Mouse (Mus musculus) limb, embryonic 15.5 days (tissue): ENCODE data around the gene Ugt1a6a. TPM values are rescaled to one million over a fixed set of nuclear protein-coding genes. Genes with fewer than 3 reads are reported as not detected.
"Not testable (repeated sequence)": the region's sequence is repeated elsewhere in the genome, so short reads cannot be mapped to it uniquely, and the experiment has no call there.

Experiments used
- ATAC-seq: fragments of 200-750 bp; cut with Nextera tagmentation; 2 replicates; pipeline ENCODE4 v1.8.0; 2017; ENCODE audit warnings: low read depth, moderate TSS enrichment; ENCODE audit not compliant: insufficient number of reproducible peaks, low FRiP score, low TSS enrichment
- H3K27ac ChIP-seq: fragments of 300-500 bp; sonication (generic); 2 replicates; pipeline ENCODE4 v1.5.1; 2015; ENCODE audit warnings: moderate library complexity, mild to moderate bottlenecking, inconsistent platforms
- H3K27me3 ChIP-seq: fragments of 300-500 bp; sonication (generic); 2 replicates; pipeline ENCODE4 v1.6.1; 2015; ENCODE audit warnings: inconsistent platforms
- H3K36me3 ChIP-seq: fragments of 300-500 bp; sonication (generic); 2 replicates; pipeline ENCODE4 v1.6.1; 2015; ENCODE audit warnings: inconsistent platforms
- H3K4me1 ChIP-seq: fragments of 300-500 bp; sonication (generic); 2 replicates; pipeline ENCODE4 v1.6.1; 2015; ENCODE audit warnings: inconsistent platforms
- H3K4me2 ChIP-seq: fragments of 300-500 bp; sonication (generic); 2 replicates; pipeline ENCODE4 v1.6.1; 2015; ENCODE audit warnings: mild to moderate bottlenecking, inconsistent platforms
- H3K4me3 ChIP-seq: fragments of 300-500 bp; sonication (generic); 2 replicates; pipeline ENCODE4 v1.5.1; 2015; ENCODE audit warnings: mild to moderate bottlenecking, inconsistent platforms
- H3K9ac ChIP-seq: fragments of 300-500 bp; sonication (generic); 2 replicates; pipeline ENCODE4 v1.6.1; 2015; ENCODE audit warnings: inconsistent platforms
- H3K9me3 ChIP-seq: fragments of 300-500 bp; sonication (generic); 2 replicates; pipeline ENCODE4 v1.6.1; 2016; ENCODE audit warnings: inconsistent platforms
- WGBS: fragments of 180-500 bp; shearing (Covaris S2); methylation state at CpG from one replicate; pipeline ENCODE4 v1.1.7; 2015; 5-methylcytosine and 5-hydroxymethylcytosine counted together
- polyA plus RNA-seq: library from polyadenylated mRNA; unstranded; fragments of >200 nt; fragmentation: Nextera tagmentation; extraction: Ambion mirVana; gene quantifications from 2 replicates; pipeline ENCODE4 v1.2.1, GENCODE M21; 2015

Gene Ugt1a6a
- polyA plus RNA-seq, 1 experiment from 2014 or later: 7.5 TPM

GRCm38 (mm10) chr1:88105656-88106055, 29.0 kb upstream of the Ugt1a6a start:
- Histone ChIP-seq H3K36me3 (no peaks in the 10 kb centered on the region), H3K9ac (no peak overlapping the region), H3K27me3 (no peaks in the 10 kb centered on the region), H3K4me1 (no peaks in the 10 kb centered on the region), H3K4me3 (no peak overlapping the region), H3K27ac (no peak overlapping the region), H3K4me2 (no peak overlapping the region), H3K9me3 (no peaks in the 10 kb centered on the region)
- no peak for ATAC-seq
- 59% methylated on average over 2 of the region's 2 CpGs for whole genome bisulfite sequencing

DNA sequence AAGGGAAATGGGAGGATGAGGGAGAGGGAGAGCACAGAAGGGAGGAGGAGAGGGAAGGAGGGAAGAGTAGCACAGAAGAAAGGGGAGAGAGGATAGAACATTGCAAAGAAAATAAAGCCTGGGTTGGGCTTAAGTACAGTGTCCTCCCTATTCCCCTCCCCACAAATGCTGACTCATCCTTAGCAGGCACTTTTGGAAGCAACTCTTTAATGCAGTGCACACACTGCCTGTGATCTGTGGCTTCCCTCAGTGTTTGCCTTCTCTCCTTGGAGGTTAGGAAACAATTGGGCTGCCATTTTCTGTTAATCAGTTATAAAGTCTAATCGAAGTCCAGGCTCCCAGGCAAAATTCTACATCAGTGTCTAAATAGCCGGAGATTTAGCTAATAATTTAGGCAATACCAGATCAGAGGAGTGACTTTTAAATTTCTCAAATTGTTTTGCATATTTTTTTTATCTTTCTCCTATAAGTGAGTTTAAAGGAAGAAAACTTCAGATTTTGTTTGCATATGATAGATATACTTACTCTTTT, 25.5 kb upstream of the Ugt1a6a start:
- whole genome bisulfite sequencing: 85% methylated on average over 2 of the region's 2 CpGs

GRCm38 (mm10) chr1:88109604-88110003, 25.0 kb upstream of the Ugt1a6a start:
- H3K4me3 ChIP-seq, ATAC-seq, H3K27me3 ChIP-seq, H3K4me1 ChIP-seq, H3K9ac ChIP-seq, H3K9me3 ChIP-seq, H3K36me3 ChIP-seq, H3K4me2 ChIP-seq, H3K27ac ChIP-seq: not testable (repeated sequence)
- WGBS: 79% methylated on average over 2 of the region's 2 CpGs

More for the DNA sequence above, 25.5 kb upstream of the Ugt1a6a start:
- not testable (repeated sequence) for H3K27ac ChIP-seq, H3K4me1 ChIP-seq, H3K27me3 ChIP-seq, H3K36me3 ChIP-seq, H3K9me3 ChIP-seq, H3K9ac ChIP-seq, H3K4me3 ChIP-seq, ATAC-seq, H3K4me2 ChIP-seq

GRCm38 (mm10) chr1:88112769-88113168, 21.8 kb upstream of the Ugt1a6a start:
- H3K36me3 ChIP-seq, H3K4me1 ChIP-seq, H3K27me3 ChIP-seq, H3K4me2 ChIP-seq, H3K9me3 ChIP-seq, H3K27ac ChIP-seq, H3K4me3 ChIP-seq, ATAC-seq, H3K9ac ChIP-seq: not testable (repeated sequence)
- WGBS: 93% methylated on average over 6 of the region's 6 CpGs

GRCm38 (mm10) chr1:88120550-88120949, 14.1 kb upstream of the Ugt1a6a start:
- H3K27ac ChIP-seq, H3K4me3 ChIP-seq, H3K36me3 ChIP-seq, H3K27me3 ChIP-seq, H3K9ac ChIP-seq, H3K4me2 ChIP-seq, H3K9me3 ChIP-seq, ATAC-seq, H3K4me1 ChIP-seq: not testable (repeated sequence)
- 6% methylated on average over 4 of the region's 4 CpGs for WGBS

GRCm38 (mm10) chr1:88121521-88121920, 13.1 kb upstream of the Ugt1a6a start:
- not testable (repeated sequence) for H3K4me3 ChIP-seq, H3K9ac ChIP-seq, H3K4me2 ChIP-seq, H3K27ac ChIP-seq, H3K9me3 ChIP-seq, H3K27me3 ChIP-seq, H3K36me3 ChIP-seq, ATAC-seq, H3K4me1 ChIP-seq
- no CpG with 5 or more reads among the region's 1 CpGs for WGBS

DNA sequence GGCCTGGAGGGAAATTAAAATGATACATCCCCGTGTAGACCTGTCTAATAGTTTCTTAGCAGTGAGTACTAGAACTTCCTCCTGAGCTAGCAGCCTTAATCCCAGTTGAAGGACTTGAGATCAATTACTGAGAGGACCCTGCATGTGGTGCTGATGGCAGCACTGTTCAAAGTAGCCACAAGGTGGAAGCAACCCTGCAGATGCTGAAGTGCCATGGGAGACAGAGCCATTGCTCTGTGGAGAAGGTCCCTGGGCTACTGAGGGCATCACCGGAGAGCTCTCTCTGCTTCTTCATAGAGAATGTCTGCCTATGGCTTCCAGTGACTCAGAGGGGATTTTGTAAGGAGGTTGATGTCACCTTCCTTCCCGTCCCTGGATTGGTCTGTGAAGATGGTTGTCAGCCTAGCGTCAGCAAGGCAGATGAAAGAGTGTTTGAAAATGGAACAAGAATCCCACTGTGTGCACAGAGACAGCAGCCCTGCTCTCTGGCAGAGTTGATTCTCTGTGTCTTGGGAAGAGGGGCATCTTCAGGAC, 8.7 kb upstream of the Ugt1a6a start:
- H3K36me3 ChIP-seq, H3K4me2 ChIP-seq, ATAC-seq, H3K27me3 ChIP-seq, H3K9me3 ChIP-seq, H3K9ac ChIP-seq, H3K4me3 ChIP-seq, H3K27ac ChIP-seq, H3K4me1 ChIP-seq: not testable (repeated sequence)
- 73% methylated on average over 4 of the region's 4 CpGs for WGBS

DNA sequence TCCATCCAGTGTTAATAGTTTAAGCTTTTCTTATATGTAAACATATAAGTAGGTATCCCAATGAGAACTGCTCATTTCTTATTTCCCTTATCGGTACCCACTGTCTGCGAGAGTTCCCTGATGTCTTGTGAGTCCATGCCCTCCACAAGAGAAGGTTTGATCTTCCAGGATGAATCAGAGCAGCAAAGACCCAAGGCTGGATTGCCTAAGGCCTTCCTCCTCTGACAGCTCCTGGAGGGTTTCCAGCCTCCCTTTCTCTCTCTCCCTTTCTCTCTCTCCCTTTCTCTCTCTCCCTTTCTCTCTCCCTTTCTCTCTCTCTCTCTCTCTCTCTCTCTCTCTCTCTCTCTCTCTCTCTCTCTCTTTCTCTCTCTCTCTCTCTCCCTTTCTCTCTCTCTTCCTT, 5.5 kb upstream of the Ugt1a6a start:
- H3K4me3 ChIP-seq, H3K4me1 ChIP-seq, H3K27me3 ChIP-seq, H3K9ac ChIP-seq, H3K36me3 ChIP-seq, H3K4me2 ChIP-seq, H3K9me3 ChIP-seq, H3K27ac ChIP-seq, ATAC-seq: not testable (repeated sequence)
- 86% methylated on average over 2 of the region's 2 CpGs for WGBS

GRCm38 (mm10) chr1:88130223-88130622, 4.4 kb upstream of the Ugt1a6a start:
- not testable (repeated sequence) for H3K9me3 ChIP-seq, ATAC-seq, H3K4me3 ChIP-seq, H3K9ac ChIP-seq, H3K27me3 ChIP-seq, H3K4me2 ChIP-seq, H3K4me1 ChIP-seq, H3K27ac ChIP-seq, H3K36me3 ChIP-seq
- WGBS: 67% methylated on average over 1 of the region's 1 CpGs

- no peaks in the 10 kb centered on the region for H3K9me3 ChIP-seq
- H3K36me3 ChIP-seq: no peaks in the 10 kb centered on the region
- H3K27me3 ChIP-seq: no peaks in the 10 kb centered on the region
- H3K27ac ChIP-seq: peak overlapping the region; percentile 69
- no peak overlapping the region for H3K4me3 ChIP-seq
- no peak for ATAC-seq
- 25% methylated on average over 3 of the region's 3 CpGs for WGBS
- no peak overlapping the region for H3K4me2 ChIP-seq
- H3K4me1 ChIP-seq: peaks cover 9% of the 10 kb centered on the region; the same call in 1 of the 2 replicates
- H3K9ac ChIP-seq: no peak overlapping the region
These were observed 627 bp upstream of the Ugt1a6a start for GRCm38 (mm10) chr1:88133908-88134456.

GRCm38 (mm10) chr1:88135229-88135904, 758 bp downstream of the Ugt1a6a start:
- H3K27ac ChIP-seq, H3K36me3 ChIP-seq, H3K4me3 ChIP-seq, H3K4me1 ChIP-seq, H3K9ac ChIP-seq, ATAC-seq, H3K27me3 ChIP-seq, H3K9me3 ChIP-seq, H3K4me2 ChIP-seq: not testable (repeated sequence)
- WGBS: 78% methylated on average over 6 of the region's 6 CpGs

GRCm38 (mm10) chr1:88136646-88137045, 2.0 kb downstream of the Ugt1a6a start:
- Histone ChIP-seq H3K4me2 (no peak overlapping the region), H3K27me3 (no peaks in the 10 kb centered on the region), H3K9me3 (no peaks in the 10 kb centered on the region), H3K27ac (no peak overlapping the region), H3K36me3 (no peaks in the 10 kb centered on the region), H3K4me3 (no peak overlapping the region), H3K9ac (no peak overlapping the region), H3K4me1 (peaks cover 9% of the 10 kb centered on the region; the same call in 1 of the 2 replicates)
- ATAC-seq: no peak
- 65% methylated on average over 2 of the region's 2 CpGs for WGBS
